Mouse (Mus musculus) ZHBTc4 (cell line): Measurements from ENCODE around the gene Dnm3.

Experiments used
- DNase-seq: peaks from one replicate; pipeline ENCODE4 v3.0.0-alpha.2; 2011; ENCODE audit warnings: low read depth, low spot score

Dnm3 gene

GRCm38 (mm10) chr1:162252869-162253268, 225.0 kb downstream of the Dnm3 start:
- DNase-seq = no peak

- DNase-seq = no peak
Measured at GRCm38 (mm10) chr1:162247216-162247615, 230.6 kb downstream of the Dnm3 start.

- no peak for DNase-seq
Measured at GRCm38 (mm10) chr1:162243651-162243990, 234.2 kb downstream of the Dnm3 start.

- DNase-seq = no peak
Measured at GRCm38 (mm10) chr1:162242980-162243650, 234.7 kb downstream of the Dnm3 start.

- DNase-seq = no peak
Measured at GRCm38 (mm10) chr1:162240720-162241119, 237.1 kb downstream of the Dnm3 start.

- no peak for DNase-seq
Measured at GRCm38 (mm10) chr1:162238646-162239045, 239.2 kb downstream of the Dnm3 start.

GRCm38 (mm10) chr1:162236624-162237159, 241.1 kb downstream of the Dnm3 start:
- DNase-seq = no peak

- DNase-seq = no peak
Measured at GRCm38 (mm10) chr1:162225621-162226147, 252.2 kb downstream of the Dnm3 start.

GRCm38 (mm10) chr1:162224817-162225605, 252.8 kb downstream of the Dnm3 start:
- no peak for DNase-seq

GRCm38 (mm10) chr1:162224061-162224460, 253.8 kb downstream of the Dnm3 start:
- DNase-seq = no peak

- no peak for DNase-seq
Measured at GRCm38 (mm10) chr1:162223258-162223940, 254.4 kb downstream of the Dnm3 start.

GRCm38 (mm10) chr1:162222353-162222752, 255.5 kb downstream of the Dnm3 start:
- no peak for DNase-seq

GRCm38 (mm10) chr1:162221801-162222301, 256.0 kb downstream of the Dnm3 start:
- no peak for DNase-seq

- no peak for DNase-seq
Measured at GRCm38 (mm10) chr1:162220891-162221290, 256.9 kb downstream of the Dnm3 start.

- DNase-seq = no peak
Measured at GRCm38 (mm10) chr1:162219781-162220180, 258.1 kb downstream of the Dnm3 start.

GRCm38 (mm10) chr1:162218530-162219180, 259.2 kb downstream of the Dnm3 start:
- no peak for DNase-seq

- DNase-seq = no peak
Measured at GRCm38 (mm10) chr1:162217340-162217974, 260.4 kb downstream of the Dnm3 start.

GRCm38 (mm10) chr1:162216656-162217055, 261.2 kb downstream of the Dnm3 start:
- DNase-seq = no peak

GRCm38 (mm10) chr1:162215743-162216142, 262.1 kb downstream of the Dnm3 start:
- DNase-seq = no peak

- no peak for DNase-seq
Measured at GRCm38 (mm10) chr1:162213066-162213465, 264.8 kb downstream of the Dnm3 start.

GRCm38 (mm10) chr1:162210529-162210928, 267.3 kb downstream of the Dnm3 start:
- DNase-seq = no peak
